Mouse (Mus musculus): ENCODE results near the gene Gm35315.
"Not testable (repeated sequence)": the region's sequence is repeated elsewhere in the genome, so short reads cannot be mapped to it uniquely, and the experiment has no call there.

Gm35315 gene

GRCm38 (mm10) chr5:110094030-110094846 is at the start of gene Gm35315:
TSS of gene Gm35315 (minus strand) at chr5:110094420.
- peak; percentile 85 for DNase-seq (ENCODE audit: extremely low spot score)

DNA sequence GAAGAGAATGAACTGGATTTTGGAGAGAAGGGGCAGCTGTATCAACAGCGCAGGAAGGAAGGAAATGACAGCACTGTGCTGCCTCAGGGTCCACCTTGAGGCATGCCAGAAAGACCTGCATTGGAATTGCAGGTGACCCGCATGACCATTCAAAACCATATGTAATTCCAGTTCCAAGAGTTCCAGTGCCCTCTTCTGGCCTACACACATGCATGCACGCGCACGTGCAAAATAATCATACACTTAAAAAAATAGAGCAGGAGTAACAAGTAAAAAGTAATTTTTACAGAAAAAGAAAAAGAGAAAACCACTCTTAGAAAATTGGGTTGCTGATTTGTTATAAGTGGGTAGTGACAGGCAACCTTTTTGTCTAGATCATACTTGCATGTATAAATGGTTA is 48.8 kb upstream of the Gm35315 start:
- no peak for DNase-seq (ENCODE audit: extremely low spot score)

GRCm38 (mm10) chr5:110142309-110142708 is 48.1 kb upstream of the Gm35315 start:
- DNase-seq (ENCODE audit: extremely low spot score) = no peak

GRCm38 (mm10) chr5:110140424-110140823 is 46.2 kb upstream of the Gm35315 start:
- no peak for DNase-seq (ENCODE audit: extremely low spot score)

DNA sequence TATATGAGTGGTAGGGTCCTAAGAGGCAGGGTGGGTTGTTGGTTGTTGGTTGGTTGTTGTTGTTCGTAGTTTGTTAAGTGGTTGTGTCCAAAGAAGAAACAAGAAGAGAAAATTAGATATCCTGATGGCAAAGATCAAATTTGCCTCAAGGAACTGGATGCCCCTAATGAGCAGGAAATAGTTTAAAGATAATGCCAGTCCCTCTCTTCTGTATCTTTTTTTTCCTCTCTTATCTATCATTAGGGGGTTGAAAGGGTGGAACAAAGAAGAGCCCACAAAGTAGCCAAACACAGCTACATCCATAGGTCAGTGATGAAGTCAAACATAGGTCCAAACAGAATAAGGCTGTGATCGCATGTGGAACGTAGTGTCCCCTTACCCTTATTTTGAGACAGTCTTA is 45.1 kb upstream of the Gm35315 start:
- DNase-seq (ENCODE audit: extremely low spot score) = no peak

DNA sequence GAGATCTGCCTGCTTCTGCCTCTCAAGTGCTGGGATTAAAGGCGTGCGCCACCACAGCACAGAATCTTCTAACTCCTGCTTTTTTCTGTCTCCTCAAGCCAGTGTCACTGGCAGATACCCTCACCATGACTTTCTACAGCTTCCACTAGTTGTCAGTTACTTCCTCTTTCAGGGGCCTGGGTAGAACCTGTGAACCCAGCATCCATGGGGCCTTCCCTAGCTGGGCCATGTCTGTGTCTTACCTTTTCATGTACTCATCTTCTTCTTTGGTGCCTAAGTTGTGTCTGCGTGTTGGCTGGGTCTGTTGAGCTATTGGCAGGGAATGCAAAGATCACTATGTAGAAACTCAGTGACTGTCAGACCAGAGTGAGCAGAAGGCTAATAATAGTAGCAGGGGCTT is 43.6 kb upstream of the Gm35315 start:
- DNase-seq (ENCODE audit: extremely low spot score) = no peak

- no peak for DNase-seq (ENCODE audit: extremely low spot score)
Observed at GRCm38 (mm10) chr5:110136087-110136464, 41.9 kb upstream of the Gm35315 start.

DNA sequence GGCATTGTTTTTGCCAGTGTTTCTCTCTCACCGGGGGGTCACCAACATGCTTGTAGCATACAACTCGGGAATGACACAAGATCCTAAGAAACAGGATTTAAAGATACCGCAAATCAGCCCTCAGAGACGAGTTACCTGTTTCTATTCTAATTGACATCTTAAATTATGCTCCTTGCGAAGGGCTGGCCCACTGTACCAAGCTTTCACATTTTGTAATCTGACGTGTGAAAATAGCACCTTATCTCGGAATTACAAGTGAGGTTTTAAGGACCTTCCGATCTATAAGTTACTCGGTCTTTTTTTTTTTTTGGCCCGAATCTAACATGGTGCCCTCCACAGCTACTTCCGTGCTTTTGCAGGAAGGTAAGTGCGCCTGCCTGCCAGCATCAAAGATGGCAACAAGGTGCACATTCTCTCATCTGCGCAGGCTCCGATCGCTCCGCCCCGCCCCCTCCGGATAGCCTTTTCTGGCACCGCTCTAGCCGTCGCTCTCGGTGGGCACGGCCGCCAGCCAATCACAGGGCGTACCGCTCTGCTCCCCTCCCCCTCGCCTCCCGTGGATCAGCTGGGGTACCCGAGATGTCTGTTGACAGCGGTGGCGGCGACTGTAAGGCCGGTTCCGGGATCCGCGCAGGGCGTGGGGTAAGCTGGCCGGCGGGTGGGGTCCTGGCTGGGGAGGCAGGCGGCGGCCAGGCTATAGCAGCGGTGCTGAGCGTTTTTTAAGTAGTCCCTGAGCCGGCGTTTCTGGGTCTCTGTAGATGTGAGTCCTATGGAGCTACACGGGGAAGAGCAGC is 41.3 kb upstream of the Gm35315 start, which contains the start of gene Chfr:
TSS of gene Chfr (plus strand) at position 550 of the 794 bp plus-strand sequence.
- DNase-seq (ENCODE audit: extremely low spot score) = peak; percentile 98

DNA sequence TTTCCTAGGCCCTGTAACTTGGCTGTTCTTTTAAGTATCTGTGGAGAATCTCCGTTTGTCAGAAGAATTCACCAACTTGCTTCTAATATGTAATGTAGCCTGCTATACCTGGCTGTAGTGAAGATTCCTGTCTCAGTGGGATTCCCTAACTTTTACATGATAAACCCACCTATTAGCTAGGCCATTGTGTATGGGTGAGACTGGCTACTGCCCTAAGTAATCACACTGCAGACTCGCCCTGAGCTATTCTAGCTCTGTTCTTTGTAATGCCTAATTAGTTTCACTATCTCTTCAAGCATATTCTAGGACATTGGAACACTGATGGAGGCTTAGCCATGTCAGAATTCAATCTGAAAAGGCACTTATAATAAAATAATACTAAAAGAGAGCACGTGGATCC is 28.2 kb upstream of the Gm35315 start:
- DNase-seq (ENCODE audit: extremely low spot score) = not testable (repeated sequence)

- DNase-seq (ENCODE audit: extremely low spot score) = peak; percentile 89
Observed at GRCm38 (mm10) chr5:110109991-110110441, 15.8 kb upstream of the Gm35315 start, which contains the start of gene Zfp605. TSS of gene Zfp605 (plus strand) at chr5:110110092.

DNA sequence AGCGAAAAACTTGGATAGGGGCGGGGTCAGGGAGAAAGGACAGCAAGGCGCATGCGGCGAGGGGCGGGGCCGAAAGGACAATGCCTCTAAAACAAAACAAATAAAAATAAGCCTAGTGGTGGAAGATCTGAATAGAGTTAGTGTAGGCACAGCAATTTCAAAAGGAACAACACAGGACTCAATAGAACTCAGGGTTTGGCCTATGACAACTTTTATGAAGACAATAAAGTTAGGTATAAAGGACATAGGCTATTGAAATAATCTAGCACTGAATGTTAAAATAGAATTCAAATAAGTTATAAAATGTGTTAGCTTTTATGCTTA is 14.0 kb upstream of the Gm35315 start:
- DNase-seq (ENCODE audit: extremely low spot score) = no peak

DNA sequence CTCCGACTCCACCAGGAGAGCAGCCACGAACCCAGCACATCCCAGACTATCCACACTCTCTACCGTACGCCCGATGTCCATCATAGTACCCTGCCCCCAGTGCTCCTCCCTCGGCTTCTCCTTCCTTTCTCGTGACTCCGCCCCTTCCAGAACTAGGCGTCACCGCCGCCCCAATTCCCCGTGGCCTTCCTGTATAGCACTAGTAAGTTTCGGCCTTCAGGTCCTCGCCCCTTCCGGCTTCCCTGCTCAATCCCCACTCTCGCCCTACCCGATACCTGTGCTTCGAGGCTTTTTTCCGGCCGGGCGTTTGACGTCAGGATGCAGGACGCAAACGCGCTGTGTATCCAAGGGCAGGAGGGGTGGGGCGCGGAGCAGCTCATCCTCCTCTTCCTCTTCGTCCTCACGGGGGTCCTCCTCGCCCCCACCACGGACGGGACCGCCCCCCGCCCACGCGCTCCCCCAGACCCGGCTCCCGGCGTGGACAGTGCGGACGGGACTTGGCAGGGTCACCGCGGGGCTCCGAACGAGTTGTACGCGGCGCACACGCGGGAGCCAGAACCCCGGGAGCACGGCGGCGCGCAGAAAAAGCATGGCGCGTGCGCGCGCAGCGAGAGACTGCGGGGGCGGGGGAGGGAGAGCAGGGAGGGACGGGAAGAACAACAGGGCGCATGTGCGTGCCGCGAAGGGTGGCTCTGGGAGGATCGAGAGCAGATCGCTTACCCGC is 13.5 kb upstream of the Gm35315 start, which contains the start of gene Gtpbp6:
TSS of gene Gtpbp6 (minus strand) at position 617 of the 724 bp plus-strand sequence.
- peak; percentile 94 for DNase-seq (ENCODE audit: extremely low spot score)

GRCm38 (mm10) chr5:110106901-110107564 is 12.8 kb upstream of the Gm35315 start:
- DNase-seq (ENCODE audit: extremely low spot score) = no peak

DNA sequence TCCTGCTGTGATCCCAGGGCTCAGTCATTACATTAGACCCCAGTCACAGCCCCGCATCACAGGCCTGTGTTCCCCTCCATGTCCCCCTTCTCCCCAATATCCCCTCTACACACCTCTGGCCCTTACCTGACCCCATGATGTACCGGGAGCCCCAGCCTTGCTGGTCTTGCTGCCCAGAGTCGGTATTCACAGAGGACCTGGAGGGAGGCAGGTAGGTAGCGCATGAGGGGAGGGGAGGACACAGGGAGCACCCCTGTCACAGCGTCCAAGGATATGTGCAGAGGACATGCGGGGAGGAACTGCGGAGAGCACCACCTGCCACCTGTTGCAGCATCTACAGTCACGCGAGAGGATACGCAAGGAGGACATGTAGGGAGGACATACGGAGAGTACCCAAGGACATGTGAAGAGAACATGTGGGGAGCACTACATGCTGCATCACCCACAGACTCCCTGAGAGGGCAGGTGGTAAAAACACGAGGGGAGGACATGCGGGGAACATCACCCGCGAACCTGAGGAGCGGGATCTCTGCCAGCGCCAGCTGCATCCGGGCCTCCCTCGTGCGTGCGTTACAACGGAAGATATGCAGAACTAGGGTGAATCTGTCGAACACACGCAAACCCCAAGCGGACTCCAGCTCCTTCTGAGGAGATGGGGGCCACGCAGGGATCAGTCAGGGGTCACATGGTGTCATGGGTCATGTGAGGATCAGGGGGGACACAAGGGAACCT is 12.1 kb upstream of the Gm35315 start:
- DNase-seq (ENCODE audit: extremely low spot score) = no peak

- no peak for DNase-seq (ENCODE audit: extremely low spot score)
Observed at GRCm38 (mm10) chr5:110104616-110105380, 10.6 kb upstream of the Gm35315 start.

- no peak for DNase-seq (ENCODE audit: extremely low spot score)
Observed at GRCm38 (mm10) chr5:110103901-110104615, 9.8 kb upstream of the Gm35315 start.

DNA sequence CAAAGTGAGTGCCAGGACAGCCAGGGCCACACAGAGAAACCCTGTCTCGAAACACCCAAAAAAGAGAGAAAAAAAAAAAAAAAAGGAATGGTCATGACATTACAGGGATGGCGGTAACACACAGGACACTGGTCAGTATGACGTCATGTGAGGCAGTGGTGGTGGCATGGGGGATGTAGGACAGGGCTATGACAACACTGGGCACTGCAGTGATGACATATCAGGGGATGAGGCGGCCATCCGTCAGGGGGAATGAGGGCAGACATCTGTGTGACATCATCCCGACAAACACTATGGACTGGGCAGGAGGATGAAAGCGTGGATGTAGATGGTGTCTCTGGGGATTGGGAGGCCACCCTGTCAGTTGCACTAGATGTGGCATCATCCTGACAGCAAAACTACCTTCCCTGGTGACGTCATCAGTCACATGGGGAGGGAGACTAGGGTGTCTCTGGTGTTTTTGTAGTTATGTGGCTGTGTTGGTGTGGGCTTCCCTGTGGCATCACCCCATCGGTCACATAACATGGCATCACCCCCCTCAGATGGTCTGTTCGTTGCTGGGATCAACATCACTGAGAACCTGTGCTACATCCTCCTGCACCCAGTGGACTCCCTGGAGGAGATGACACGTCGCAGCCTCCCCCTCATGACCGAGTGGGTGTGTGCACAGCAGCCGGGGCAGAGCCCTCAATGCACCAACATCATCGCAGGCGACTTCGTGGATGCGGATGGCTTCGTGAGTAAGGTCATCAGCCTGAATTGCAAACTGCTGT is 8.8 kb upstream of the Gm35315 start:
- DNase-seq (ENCODE audit: extremely low spot score) = no peak

DNA sequence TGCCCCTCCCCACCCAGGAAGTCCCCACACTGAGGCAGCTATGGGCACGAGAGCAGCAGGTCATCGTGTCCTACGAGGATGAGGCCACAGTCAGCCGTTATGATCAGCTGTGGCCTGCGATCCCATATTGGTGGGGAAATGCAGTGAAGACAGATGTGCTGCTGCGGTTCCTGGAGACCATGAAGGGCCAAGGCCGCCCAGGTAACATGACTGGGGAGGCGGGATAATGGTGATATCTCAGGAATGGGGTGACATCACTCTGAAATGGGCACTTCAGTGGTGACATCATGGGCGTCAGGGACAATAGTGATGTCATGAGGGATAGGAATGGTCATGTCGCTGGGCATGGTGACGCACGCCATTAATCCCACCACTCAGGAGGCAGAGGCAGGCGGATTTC is 8.2 kb upstream of the Gm35315 start:
- DNase-seq (ENCODE audit: extremely low spot score) = no peak

Measured in embryo, embryonic 9.5 days (tissue).